Mouse (Mus musculus) lung, embryonic 16.5 days (tissue): ENCODE data around the gene Csf2rb2. TPM values are rescaled to one million over a fixed set of nuclear protein-coding genes. Genes with fewer than 3 reads are reported as not detected.
"Not testable (repeated sequence)": the region's sequence is repeated elsewhere in the genome, so short reads cannot be mapped to it uniquely, and the experiment has no call there.

Source experiments
- ATAC-seq: fragments of 200-750 bp; cut with Nextera tagmentation; 2 replicates; pipeline ENCODE4 v1.8.0; 2017; ENCODE audit warnings: low read depth, mild to moderate bottlenecking, moderate library complexity
- H3K27ac ChIP-seq: fragments of 300-500 bp; sonication (generic); 2 replicates; pipeline ENCODE4 v1.5.1; 2014; ENCODE audit warnings: mild to moderate bottlenecking, control low read depth, low read length
- H3K27me3 ChIP-seq: fragments of 300-500 bp; sonication (generic); 2 replicates; pipeline ENCODE4 v1.6.1; 2014; ENCODE audit warnings: low read depth, low read length, mixed read lengths; ENCODE audit not compliant: control insufficient read depth, insufficient read depth
- H3K36me3 ChIP-seq: fragments of 300-500 bp; sonication (generic); 2 replicates; pipeline ENCODE4 v1.6.1; 2014; ENCODE audit warnings: low read length; ENCODE audit not compliant: control insufficient read depth, insufficient read depth
- H3K4me1 ChIP-seq: fragments of 300-500 bp; sonication (generic); replicated peaks from 2 replicates; pipeline ENCODE4 v1.6.1; 2014; ENCODE audit warnings: low read length, mixed read lengths; ENCODE audit not compliant: control insufficient read depth, insufficient read depth
- H3K4me2 ChIP-seq: fragments of 300-500 bp; sonication (generic); 2 replicates; pipeline ENCODE4 v1.6.1; 2014; ENCODE audit warnings: low read depth, low read length, control low read depth
- H3K4me3 ChIP-seq: fragments of 300-500 bp; sonication (generic); 2 replicates; pipeline ENCODE4 v1.5.1; 2014; ENCODE audit warnings: mild to moderate bottlenecking, low read length, control low read depth
- H3K9ac ChIP-seq: fragments of 300-500 bp; sonication (generic); 2 replicates; pipeline ENCODE4 v1.6.1; 2014; ENCODE audit warnings: low read length, control low read depth
- H3K9me3 ChIP-seq: fragments of 300-500 bp; sonication (generic); 2 replicates; pipeline ENCODE4 v1.6.1; 2016; ENCODE audit warnings: low read length; ENCODE audit not compliant: control insufficient read depth
- WGBS: fragments of 180-500 bp; shearing (Covaris S2); extraction: QIAGEN DNeasy Blood & Tissue Kit; methylation state at CpG from one replicate; pipeline ENCODE4 v1.1.7; 2014; 5-methylcytosine and 5-hydroxymethylcytosine counted together
- polyA plus RNA-seq: library from polyadenylated mRNA; unstranded; fragments of >200 nt; fragmentation: Nextera tagmentation; extraction: Ambion mirVana; gene quantifications from 2 replicates; pipeline ENCODE4 v1.2.1, GENCODE M21; 2015

The Csf2rb2 gene
- polyA plus RNA-seq, 1 experiment from 2014 or later, result 0.48 TPM

- H3K27ac ChIP-seq, result no peak overlapping the region
- H3K9me3 ChIP-seq, result no peaks in the 10 kb centered on the region
- 9% methylated on average over 5 of the region's 5 CpGs for WGBS
- ATAC-seq, result peak; percentile 82
- H3K36me3 ChIP-seq, result no peaks in the 10 kb centered on the region
- no peaks in the 10 kb centered on the region for H3K4me1 ChIP-seq
- no peaks in the 10 kb centered on the region for H3K27me3 ChIP-seq
- no peak overlapping the region for H3K9ac ChIP-seq
- H3K4me3 ChIP-seq, result no peak overlapping the region
- no peak overlapping the region for H3K4me2 ChIP-seq
These were observed 15.4 kb upstream of the Csf2rb2 start for GRCm38 (mm10) chr15:78320825-78321496.

GRCm38 (mm10) chr15:78318338-78319171 is 13.0 kb upstream of the Csf2rb2 start:
- H3K27me3 ChIP-seq, H3K36me3 ChIP-seq, H3K4me1 ChIP-seq, H3K27ac ChIP-seq, H3K9me3 ChIP-seq, H3K9ac ChIP-seq, H3K4me3 ChIP-seq, H3K4me2 ChIP-seq: not testable (repeated sequence)
- ATAC-seq, result peak; percentile 30; the same call in 1 of the 2 replicates
- 49% methylated on average over 2 of the region's 2 CpGs for WGBS

- WGBS, result 77% methylated on average over 5 of the region's 5 CpGs
- not testable (repeated sequence) for H3K9me3 ChIP-seq, H3K4me1 ChIP-seq, H3K4me3 ChIP-seq, H3K9ac ChIP-seq, H3K27ac ChIP-seq, H3K4me2 ChIP-seq, H3K27me3 ChIP-seq, ATAC-seq, H3K36me3 ChIP-seq
These were observed 8.1 kb upstream of the Csf2rb2 start for GRCm38 (mm10) chr15:78313659-78314058.

GRCm38 (mm10) chr15:78312421-78313233 is 7.1 kb upstream of the Csf2rb2 start:
- not testable (repeated sequence) for H3K4me3 ChIP-seq, H3K4me1 ChIP-seq, H3K9me3 ChIP-seq, H3K4me2 ChIP-seq, H3K27ac ChIP-seq, H3K9ac ChIP-seq, ATAC-seq, H3K27me3 ChIP-seq, H3K36me3 ChIP-seq
- 38% methylated on average over 4 of the region's 4 CpGs for WGBS

- no peak overlapping the region for H3K9ac ChIP-seq
- 76% methylated on average over 4 of the region's 4 CpGs for WGBS
- no peaks in the 10 kb centered on the region for H3K27me3 ChIP-seq
- no peak overlapping the region for H3K4me3 ChIP-seq
- H3K27ac ChIP-seq, result no peak overlapping the region
- ATAC-seq, result no peak
- no peaks in the 10 kb centered on the region for H3K9me3 ChIP-seq
- no peaks in the 10 kb centered on the region for H3K36me3 ChIP-seq
- no peaks in the 10 kb centered on the region for H3K4me1 ChIP-seq
- no peak overlapping the region for H3K4me2 ChIP-seq
These were observed 5.5 kb upstream of the Csf2rb2 start for GRCm38 (mm10) chr15:78310971-78311370.

- no peaks in the 10 kb centered on the region for H3K36me3 ChIP-seq
- no peak overlapping the region for H3K27ac ChIP-seq
- H3K4me1 ChIP-seq, result no peaks in the 10 kb centered on the region
- ATAC-seq, result no peak
- no peak overlapping the region for H3K9ac ChIP-seq
- no peaks in the 10 kb centered on the region for H3K27me3 ChIP-seq
- 15% methylated on average over 5 of the region's 5 CpGs for WGBS
- H3K9me3 ChIP-seq, result no peaks in the 10 kb centered on the region
- H3K4me3 ChIP-seq, result no peak overlapping the region
- H3K4me2 ChIP-seq, result no peak overlapping the region
These were observed 4.3 kb upstream of the Csf2rb2 start for GRCm38 (mm10) chr15:78309865-78310264.

- no peaks in the 10 kb centered on the region for H3K4me1 ChIP-seq
- no peaks in the 10 kb centered on the region for H3K27me3 ChIP-seq
- WGBS, result 83% methylated on average over 6 of the region's 6 CpGs
- H3K9ac ChIP-seq, result no peak overlapping the region
- H3K27ac ChIP-seq, result no peak overlapping the region
- no peaks in the 10 kb centered on the region for H3K9me3 ChIP-seq
- H3K4me3 ChIP-seq, result no peak overlapping the region
- ATAC-seq, result no peak
- no peaks in the 10 kb centered on the region for H3K36me3 ChIP-seq
- H3K4me2 ChIP-seq, result no peak overlapping the region
These were observed 1.8 kb downstream of the Csf2rb2 start for GRCm38 (mm10) chr15:78303665-78304233.

- no peak for ATAC-seq
- Histone ChIP-seq H3K27ac (no peak overlapping the region), H3K4me3 (no peak overlapping the region), H3K4me1 (no peaks in the 10 kb centered on the region), H3K4me2 (no peak overlapping the region), H3K36me3 (no peaks in the 10 kb centered on the region), H3K27me3 (no peaks in the 10 kb centered on the region), H3K9ac (no peak overlapping the region), H3K9me3 (no peaks in the 10 kb centered on the region)
- WGBS, result 96% methylated on average over 4 of the region's 4 CpGs
These were observed 2.8 kb downstream of the Csf2rb2 start for GRCm38 (mm10) chr15:78302718-78303117.

- Histone ChIP-seq H3K9ac (no peak overlapping the region), H3K27me3 (no peaks in the 10 kb centered on the region), H3K4me3 (no peak overlapping the region)
These were observed 4.7 kb downstream of the Csf2rb2 start for GRCm38 (mm10) chr15:78300773-78301172.

More at GRCm38 (mm10) chr15:78300773-78301172, 4.7 kb downstream of the Csf2rb2 start:
- Histone ChIP-seq H3K4me2 (no peak overlapping the region), H3K27ac (no peak overlapping the region), H3K9me3 (no peaks in the 10 kb centered on the region), H3K36me3 (no peaks in the 10 kb centered on the region), H3K4me1 (no peaks in the 10 kb centered on the region)
- ATAC-seq, result no peak
